Mouse (Mus musculus) right cerebral cortex, postnatal 4 days (tissue): ENCODE results near the gene Coq10b.

Source experiments
- DNase-seq: peaks from one replicate; pipeline ENCODE4 v3.0.0-alpha.2; 2022

Gene Coq10b

GRCm38 (mm10) chr1:55109066-55109766 is 56.6 kb downstream of the Coq10b start:
- DNase-seq, result no peak
